Mouse (Mus musculus) CH12.LX (cell line): ENCODE results near the gene Hk3. TPM values are rescaled to one million over a fixed set of nuclear protein-coding genes. Genes with fewer than 3 reads are reported as not detected.
A peak's percentile ranks its signal among the peaks of the same experiment; 100 is the strongest.

Experiments
- DNase-seq: peaks from one replicate; pipeline ENCODE4 v3.0.0-alpha.2; 2013; ENCODE audit errors: extremely low read depth
- H3K27ac ChIP-seq: 2 replicates; pipeline ENCODE4 v1.5.1; 2012; ENCODE audit warnings: low read depth, mild to moderate bottlenecking, control low read depth, moderate library complexity; ENCODE audit not compliant: insufficient read depth
- H3K27me3 ChIP-seq: replicated peaks from 2 replicates; pipeline ENCODE3; 2012; ENCODE audit warnings: inconsistent platforms
- H3K36me3 ChIP-seq, 2 experiments: replicated peaks in 1 of 2; 2 replicates each; pipeline versions ENCODE3 to v1.6.1; 2012; ENCODE audit warnings: inconsistent platforms in 1 of 2, low read length in 1 of 2, mild to moderate bottlenecking in 1 of 2, mixed read lengths in 1 of 2, moderate library complexity in 1 of 2; ENCODE audit not compliant: control insufficient read depth in 1 of 2, insufficient read depth in 1 of 2
- H3K4me1 ChIP-seq, 2 experiments: 2 replicates each; pipeline ENCODE4 v1.6.1; 2012; ENCODE audit warnings: inconsistent platforms in 1 of 2, moderate library complexity in 1 of 2; ENCODE audit not compliant: insufficient read depth in 2 of 2, control insufficient read depth in 1 of 2
- H3K4me2 ChIP-seq: 2 replicates; pipeline ENCODE4 v1.6.1; 2012; ENCODE audit warnings: low read depth, mild to moderate bottlenecking, control low read depth; ENCODE audit not compliant: poor library complexity, insufficient read depth, severe bottlenecking
- H3K4me3 ChIP-seq, 3 experiments: fragments of 150-350 bp in 1 of 3; sonication (generic) in 1 of 3; replicated peaks in 1 of 3; 2 replicates each; pipeline versions ENCODE3 to v1.5.1; 2011 to 2012; ENCODE audit warnings: low read depth in 2 of 3, low read length in 2 of 3, mild to moderate bottlenecking in 2 of 3, moderate library complexity in 2 of 3, control low read depth in 1 of 3, improper control_type of control experiment in 1 of 3, inconsistent platforms in 1 of 3, mixed read lengths in 1 of 3; ENCODE audit not compliant: poor library complexity in 1 of 3
- H3K79me2 ChIP-seq: replicated peaks from 2 replicates; pipeline ENCODE4 v1.6.1; 2012; ENCODE audit warnings: mild to moderate bottlenecking, moderate library complexity; ENCODE audit not compliant: control insufficient read depth, poor library complexity, insufficient read depth, severe bottlenecking; ENCODE audit errors: extremely low read depth
- H3K9ac ChIP-seq: 2 replicates; pipeline ENCODE4 v1.6.1; 2012; ENCODE audit warnings: low read depth, mild to moderate bottlenecking, control low read depth, moderate library complexity; ENCODE audit not compliant: insufficient read depth
- H3K9me3 ChIP-seq: replicated peaks from 2 replicates; pipeline ENCODE3; 2012; ENCODE audit warnings: low read length, inconsistent platforms, mixed read lengths
- ELF1 ChIP-seq: IDR thresholded peaks from 2 replicates; pipeline ENCODE4 v1.6.1; 2014; ENCODE audit warnings: low read depth, mild to moderate bottlenecking, inconsistent platforms, low read length, improper control_type of control experiment
- HCFC1 ChIP-seq: IDR thresholded peaks from 2 replicates; pipeline ENCODE4 v1.6.1; 2012; ENCODE audit warnings: low read depth, mild to moderate bottlenecking, inconsistent platforms, low read length, improper control_type of control experiment
- IRF4 ChIP-seq: IDR thresholded peaks from 2 replicates; pipeline ENCODE4 v1.6.1; 2014; ENCODE audit warnings: low read depth, mild to moderate bottlenecking, inconsistent platforms, low read length, improper control_type of control experiment
- KAT2A ChIP-seq: IDR thresholded peaks from 2 replicates; pipeline ENCODE4 v1.6.1; 2012; ENCODE audit warnings: low read length, improper control_type of control experiment, inconsistent platforms; ENCODE audit not compliant: insufficient replicate concordance
- MAX ChIP-seq: IDR thresholded peaks from 2 replicates; pipeline ENCODE4 v1.6.1; 2011; ENCODE audit warnings: low read length, improper control_type of control experiment
- MEF2A ChIP-seq: IDR thresholded peaks from 2 replicates; pipeline ENCODE4 v1.6.1; 2014; ENCODE audit warnings: low read depth, mild to moderate bottlenecking, inconsistent platforms, low read length, improper control_type of control experiment, borderline replicate concordance
- MXI1 ChIP-seq: IDR thresholded peaks from 2 replicates; pipeline ENCODE4 v1.6.1; 2011; ENCODE audit warnings: mild to moderate bottlenecking, low read depth, low read length, improper control_type of control experiment
- MYC ChIP-seq: IDR thresholded peaks from 2 replicates; pipeline ENCODE4 v1.6.1; 2011; ENCODE audit warnings: low read depth, mild to moderate bottlenecking, improper control_type of control experiment, low read length
- RAD21 ChIP-seq: IDR thresholded peaks from 2 replicates; pipeline ENCODE4 v1.6.1; 2011; ENCODE audit warnings: low read depth, mild to moderate bottlenecking, low read length, improper control_type of control experiment, moderate library complexity
- RCOR1 ChIP-seq: conservative IDR thresholded peaks from 2 replicates; pipeline ENCODE4 v1.6.1; 2012; ENCODE audit warnings: low read depth, mild to moderate bottlenecking, inconsistent platforms, low read length, improper control_type of control experiment
- SIN3A ChIP-seq: IDR thresholded peaks from 2 replicates; pipeline ENCODE4 v1.6.1; 2012; ENCODE audit warnings: low read length, improper control_type of control experiment, inconsistent platforms
- ZC3H11A ChIP-seq: IDR thresholded peaks from 2 replicates; pipeline ENCODE4 v1.6.1; 2012; ENCODE audit warnings: low read depth, mild to moderate bottlenecking, inconsistent platforms, low read length, improper control_type of control experiment
- ZMIZ1 ChIP-seq: IDR thresholded peaks from 2 replicates; pipeline ENCODE4 v1.6.1; 2012; ENCODE audit warnings: low read depth, mild to moderate bottlenecking, inconsistent platforms, low read length, improper control_type of control experiment
- ZNF384 ChIP-seq: IDR thresholded peaks from 2 replicates; pipeline ENCODE4 v1.6.1; 2012; ENCODE audit warnings: low read depth, low read length, improper control_type of control experiment, inconsistent platforms
- dilution Hi-C: fragments of 300-500 bp; cut with MboI; formaldehyde crosslinking; loops from 2 replicates; pipeline ENCODE4 v1.14.3; 2020; ENCODE audit warnings: low sequenced_read_pairs; ENCODE audit not compliant: extremely low pct_unique_long_range_greater_than_20kb, extremely low pct_ligation_motif_present
- in situ Hi-C: fragments of 300-500 bp; cut with MboI; formaldehyde crosslinking; loops from 3 replicates; pipeline ENCODE4 v1.14.3; 2019; ENCODE audit warnings: low sequenced_read_pairs, low pct_ligation_motif_present, low pct_unique_long_range_greater_than_20kb, mixed read lengths
- polyA plus RNA-seq: library from polyadenylated mRNA; unstranded; fragments of >175 nt; gene quantifications from 2 replicates; pipeline ENCODE4 v1.2.1, GENCODE M21; 2012; ENCODE audit warnings: low read depth; ENCODE audit not compliant: insufficient read length
- total RNA-seq, 2 experiments: library from RNA; depleted of rRNA; stranded (reverse); fragments of 300-350 nt in 1 of 2; fragments of >200 nt in 1 of 2; gene quantifications; 2 replicates each; pipeline ENCODE4 v1.2.3; 2012 to 2014

Gene Hk3
- total and polyA plus RNA-seq, 3 experiments = 0.04 to 0.10 TPM; not detected in 1

DNA sequence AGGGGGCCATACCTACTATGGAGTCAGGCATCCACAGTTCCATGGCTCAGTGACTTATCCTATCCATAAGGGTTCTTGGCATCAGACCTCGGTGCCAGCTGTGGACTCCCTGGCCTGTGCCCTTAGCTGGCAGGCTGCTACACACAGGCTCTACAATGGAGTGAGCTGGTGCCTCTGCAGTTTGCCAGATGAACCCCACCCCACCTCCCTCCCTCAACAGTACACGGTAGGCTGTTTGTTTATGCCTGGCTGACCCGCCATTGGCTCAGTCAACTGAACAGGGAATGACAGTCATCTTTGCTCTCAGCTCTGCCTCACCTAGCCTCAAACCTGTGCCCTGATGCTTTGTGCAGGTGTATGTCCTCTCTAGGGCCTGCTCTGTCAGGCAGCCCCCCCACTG, 45.6 kb downstream of the Hk3 start:
- H3K4me3 ChIP-seq = no peak overlapping the region
- no peaks in the 10 kb centered on the region for H3K36me3 ChIP-seq
- H3K27me3 ChIP-seq = peaks cover 84% of the 10 kb centered on the region
- TF ChIP-seq MEF2A (no peak), KAT2A (no peak), HCFC1 (no peak), ZC3H11A (no peak), RCOR1 (no peak), MAX (no peak), RAD21 (no peak), SIN3A (no peak), MYC (no peak)
- H3K79me2 ChIP-seq = no peaks in the 10 kb centered on the region
- peaks cover 0 to 3% of the 10 kb centered on the region in 2 experiments; a peak in 1 of 4 replicates for H3K4me1 ChIP-seq
- no peak overlapping the region for H3K9ac ChIP-seq
- dilution Hi-C loops (no loop called here), in situ Hi-C loops (no loop called here)
- no peak overlapping the region for H3K4me2 ChIP-seq
- no peak overlapping the region for H3K27ac ChIP-seq
- DNase-seq = no peak
- no peaks in the 10 kb centered on the region for H3K9me3 ChIP-seq

DNA sequence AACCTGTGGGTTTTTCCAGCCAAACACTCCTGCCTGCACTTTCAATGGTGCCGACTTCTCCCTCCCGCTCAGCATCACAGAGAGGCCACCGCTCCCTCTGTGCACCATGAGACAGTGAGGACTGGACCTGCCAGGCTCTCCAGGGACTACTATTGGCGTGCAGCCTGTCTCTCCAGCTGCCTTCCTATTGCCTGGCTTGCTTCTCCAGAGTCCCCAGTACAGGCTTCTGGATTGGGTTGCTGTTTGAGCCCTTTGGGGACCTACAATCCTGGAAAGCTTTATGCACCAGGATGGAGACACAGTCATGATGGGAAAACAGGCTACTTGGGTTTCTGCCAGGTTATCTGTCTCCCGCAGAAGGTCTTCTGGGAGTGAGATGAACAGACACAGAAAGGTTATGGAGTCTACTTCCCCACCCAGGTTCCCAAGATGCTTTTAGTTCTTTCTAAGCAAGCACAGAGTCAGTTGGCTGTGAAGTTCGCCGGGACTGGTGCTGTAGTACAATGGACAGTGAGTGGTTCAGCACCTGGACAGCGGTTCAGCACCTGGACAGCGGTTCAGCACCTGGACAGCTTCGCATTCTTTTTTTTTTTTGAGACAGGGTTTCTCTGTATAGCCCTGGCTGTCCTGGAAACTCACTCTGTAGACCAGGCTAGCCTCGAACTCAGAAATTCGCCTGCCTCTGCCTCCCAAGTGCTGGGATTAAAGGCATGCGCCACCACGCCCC, 50.5 kb downstream of the Hk3 start:
- Histone ChIP-seq H3K9me3 (no peaks in the 10 kb centered on the region), H3K9ac (no peak overlapping the region), H3K79me2 (no peaks in the 10 kb centered on the region), H3K4me1 (peaks cover 0 to 3% of the 10 kb centered on the region in 2 experiments; a peak in 1 of 4 replicates), H3K27ac (no peak overlapping the region), H3K4me2 (no peak overlapping the region), H3K36me3 (no peaks in the 10 kb centered on the region), H3K27me3 (peaks cover 78% of the 10 kb centered on the region), H3K4me3 (no peak overlapping the region)
- dilution Hi-C loops = no loop called here
- peak; percentile 35 for DNase-seq
- no peak for TF ChIP-seq ELF1
- TF ChIP-seq ZMIZ1 = no peak
- peak; percentile 86 for TF ChIP-seq ZNF384
- TF ChIP-seq IRF4 = no peak
- TF ChIP-seq MXI1 = peak; percentile 81; the same call in 1 of the 2 replicates
- peak; percentile 98 for TF ChIP-seq SIN3A
- in situ Hi-C loops = no loop called here
